Mouse (Mus musculus) kidney, adult 2 months (tissue): ENCODE results near the gene Zfp260.

Source experiments
- CTCF ChIP-seq: fragments of 200-500 bp; conservative IDR thresholded peaks from 2 replicates; pipeline ENCODE4 v1.5.1; 2011; ENCODE audit warnings: low read depth, mild to moderate bottlenecking, control low read depth, low read length, moderate library complexity, mixed read lengths; ENCODE audit not compliant: insufficient read depth, insufficient read length
- POLR2A ChIP-seq: fragments of 200-500 bp; IDR thresholded peaks from one replicate; pipeline ENCODE4 v1.6.1; 2011; ENCODE audit warnings: low read depth, low read length, control low read depth

DNA sequence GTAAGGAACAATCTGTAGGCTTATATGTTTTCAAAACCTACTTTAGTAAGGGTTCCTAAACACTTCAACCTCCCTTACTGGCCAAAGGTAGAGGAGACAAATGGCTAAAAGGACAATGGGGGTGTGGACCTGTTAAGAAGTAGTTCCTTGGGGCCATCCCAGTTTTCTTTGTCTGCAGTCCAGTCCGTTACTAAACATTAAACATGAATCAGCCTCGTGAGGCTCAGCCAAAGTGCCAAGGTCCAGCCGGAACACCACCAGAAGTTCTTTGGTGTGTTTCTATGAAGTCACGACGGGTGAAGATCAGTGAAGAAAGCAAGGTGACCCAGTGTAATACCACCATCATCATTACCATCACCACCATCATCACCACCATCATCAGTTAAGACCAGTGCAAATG lies 52.4 kb downstream of the Zfp260 start:
- no peak for TF ChIP-seq POLR2A
- no peak for TF ChIP-seq CTCF
